Mouse (Mus musculus): ENCODE measurements around the gene Cyp3a44.
"Not testable (repeated sequence)": the region's sequence is repeated elsewhere in the genome, so short reads cannot be mapped to it uniquely, and the experiment has no call there.

The Cyp3a44 gene

DNA sequence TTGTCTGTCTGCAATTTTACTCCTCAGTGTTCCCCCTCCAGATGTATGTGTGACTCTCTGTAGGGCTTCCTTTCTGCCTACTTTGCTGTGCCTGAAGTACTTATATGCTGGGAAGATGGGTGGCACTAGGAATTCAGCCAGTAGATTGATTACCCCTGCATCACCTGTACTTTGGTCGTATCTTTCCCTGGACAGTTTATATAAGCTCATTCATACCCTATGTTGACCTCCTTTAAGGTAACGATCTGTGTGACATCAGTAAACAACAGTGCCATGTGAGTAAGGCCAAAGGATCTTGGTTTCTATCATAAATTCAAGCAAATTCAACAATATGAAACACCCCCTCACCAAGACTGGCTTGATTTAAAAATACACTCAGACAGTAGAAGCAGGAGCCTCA, at the start of gene Cyp3a44:
Gene Cyp3a44, minus strand, starts transcription at position 79 of the 400 bp plus-strand sequence.
- not testable (repeated sequence) for DNase-seq (ENCODE audit: inconsistent ontology term)

DNA sequence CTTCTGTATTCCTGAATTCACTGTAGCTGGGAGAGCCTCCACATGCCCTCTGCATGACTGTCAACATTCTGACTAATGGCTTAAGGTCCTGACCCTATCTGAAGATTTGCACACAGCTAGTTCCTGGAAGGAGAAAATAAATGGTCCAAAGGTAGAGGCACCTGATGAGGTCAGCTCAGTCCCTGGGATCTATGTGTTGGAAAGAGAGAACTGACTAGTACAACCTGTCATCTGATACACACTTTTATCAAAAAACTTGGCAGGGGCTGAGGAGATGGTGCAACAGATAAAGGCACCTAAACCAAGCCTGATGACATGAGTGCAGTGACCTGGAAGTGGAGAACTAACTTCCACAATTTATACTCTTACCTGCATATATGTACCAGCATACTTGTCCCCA, 5.4 kb downstream of the Cyp3a44 start:
- DNase-seq (ENCODE audit: inconsistent ontology term): not testable (repeated sequence)

DNA sequence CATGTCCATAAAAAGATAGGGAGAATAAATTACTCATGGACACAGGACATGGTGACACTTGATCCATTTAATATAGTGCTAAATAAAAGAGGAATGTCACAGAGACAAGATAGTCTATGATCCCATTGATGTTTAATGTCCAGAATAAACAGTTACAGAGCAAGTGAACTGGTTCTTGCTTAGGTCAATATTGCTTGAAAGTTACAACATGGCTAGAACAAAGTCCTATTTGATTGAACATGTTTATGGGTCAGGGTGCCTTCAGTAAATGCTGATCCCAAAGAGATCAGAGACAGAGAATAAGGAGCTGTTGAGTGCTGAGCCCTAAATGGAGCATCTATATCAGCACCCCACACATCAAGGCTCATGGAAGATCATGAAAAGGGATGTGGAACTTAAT, 12.4 kb downstream of the Cyp3a44 start:
- not testable (repeated sequence) for DNase-seq (ENCODE audit: inconsistent ontology term)

- not testable (repeated sequence) for DNase-seq (ENCODE audit: inconsistent ontology term)
Measured at GRCm38 (mm10) chr5:145737512-145737911, 68.2 kb downstream of the Cyp3a44 start.

Data from Muller cell, postnatal 12 days (primary cell).